In genomic region chr4:120630218-120630931, GRCm38 (mm10) we compare ENCODE assay signal across 30 mouse cellular contexts. TPM values are rescaled to one million over a fixed set of nuclear protein-coding genes. Genes with fewer than 3 reads are reported as not detected.
DNase-seq lines count a peak whose midpoint lies in the region; ATAC-seq and TF ChIP-seq lines count a peak whose summit lies in the region.
"Had no signal": no experiment of that assay in that cellular context is flagged by ENCODE, and none has a peak within 500 bp of the region (broad histone marks: within the 10 kb centered on the region; RNA-seq: fewer than 3 reads in every experiment).

No protein-coding gene starts in this region.

- no peak overlapping the region for H3K4me3 ChIP-seq in heart, embryonic 10.5 days
- H3K4me3 ChIP-seq in bone marrow, adult 2 months (replicated peaks; ENCODE audit: control insufficient read depth, low read depth, low read length) = no peak overlapping the region
- H3K4me3 ChIP-seq in liver, postnatal 0 days (ENCODE audit: low read depth, low read length) = no peak overlapping the region
- H3K4me3 ChIP-seq in forebrain, embryonic 15.5 days = no peak overlapping the region
- H3K4me3 ChIP-seq: embryonic facial prominence, embryonic 15.5 days; forebrain, embryonic 10.5 days; heart, adult 2 months; kidney, embryonic 15.5 days; left cerebral cortex, adult 2 months had no signal

- no peak for TF ChIP-seq CTCF in bone marrow, adult 2 months (IDR thresholded peaks at IDR 0.05; ENCODE audit: control insufficient read depth, insufficient read depth, low read length)
- TF ChIP-seq CTCF in liver, postnatal 0 days (IDR thresholded peaks at IDR 0.05; ENCODE audit: low read depth) = no peak

- intact Hi-C loops in heart, postnatal 10 days (cut with DNase I) = no loop called here

- no peak overlapping the region for H3K9ac ChIP-seq in liver, postnatal 0 days (replicated peaks)
- no peak overlapping the region for H3K9ac ChIP-seq in forebrain, embryonic 15.5 days (replicated peaks)
- H3K9ac ChIP-seq: embryonic facial prominence, embryonic 15.5 days; hindbrain, embryonic 14.5 days; kidney, embryonic 15.5 days had no signal

- no peaks in the 10 kb centered on the region for H3K9me3 ChIP-seq in heart, embryonic 10.5 days
- no peaks in the 10 kb centered on the region for H3K9me3 ChIP-seq in liver, postnatal 0 days (ENCODE audit: low read length)
- H3K9me3 ChIP-seq in forebrain, embryonic 15.5 days = no peaks in the 10 kb centered on the region
- H3K9me3 ChIP-seq: embryonic facial prominence, embryonic 15.5 days; forebrain, embryonic 10.5 days; kidney, embryonic 15.5 days had no signal

- peaks cover 10% of the 10 kb centered on the region; the same call in 1 of the 2 replicates for H3K4me1 ChIP-seq in heart, embryonic 10.5 days
- H3K4me1 ChIP-seq in bone marrow, adult 2 months (ENCODE audit: control insufficient read depth, insufficient read depth, low read length) = peaks cover 2% of the 10 kb centered on the region
- H3K4me1 ChIP-seq in liver, postnatal 0 days (ENCODE audit: insufficient read depth) = peaks cover 14% of the 10 kb centered on the region
- no peaks in the 10 kb centered on the region for H3K4me1 ChIP-seq in forebrain, embryonic 15.5 days
- H3K4me1 ChIP-seq: embryonic facial prominence, embryonic 15.5 days; kidney, embryonic 15.5 days had no signal

- TF ChIP-seq EP300 in liver, postnatal 0 days (IDR thresholded peaks at IDR 0.05; ENCODE audit: low read depth) = peak; percentile 96

- TF ChIP-seq POLR2A in bone marrow, adult 2 months (IDR thresholded peaks at IDR 0.05; ENCODE audit: borderline replicate concordance, control insufficient read depth, low read depth, low read length) = no peak

- H3K27me3 ChIP-seq in heart, embryonic 10.5 days (ENCODE audit: insufficient read depth, poor library complexity, severe bottlenecking) = 0 out of 2 replicates have a peak, but pooled peaks cover 1% of the 10 kb centered on the region
- H3K27me3 ChIP-seq in liver, postnatal 0 days (ENCODE audit: insufficient read depth, low read length) = no peaks in the 10 kb centered on the region
- H3K27me3 ChIP-seq in forebrain, embryonic 15.5 days = no peaks in the 10 kb centered on the region
- H3K27me3 ChIP-seq: embryonic facial prominence, embryonic 15.5 days; kidney, embryonic 15.5 days had no signal

- peak; percentile 42; the same call in 1 of the 2 replicates for ATAC-seq in liver, postnatal 0 days
- no peak for ATAC-seq in forebrain, embryonic 15.5 days (replicated peaks)
- ATAC-seq in granulocyte monocyte progenitor cell, adult 5-6 weeks (replicated peaks; ENCODE audit: poor library complexity, severe bottlenecking) = no peak

- H3K27ac ChIP-seq in heart, embryonic 10.5 days = peak overlapping the region; percentile 56; the same call in 1 of the 2 replicates
- peak overlapping the region; percentile 51; the same call in 1 of the 2 replicates for H3K27ac ChIP-seq in bone marrow, adult 2 months (ENCODE audit: control insufficient read depth, insufficient read depth, low read depth, low read length, poor library complexity)
- 0 out of 2 replicates have a peak overlapping the region, but pooled peaks have one; percentile 36 for H3K27ac ChIP-seq in liver, postnatal 0 days (ENCODE audit: low read depth)
- no peak overlapping the region for H3K27ac ChIP-seq in forebrain, embryonic 15.5 days (replicated peaks)
- H3K27ac ChIP-seq: embryonic facial prominence, embryonic 15.5 days; forebrain, embryonic 10.5 days; heart, adult 2 months; hindbrain, embryonic 14.5 days; kidney, embryonic 15.5 days; left cerebral cortex, adult 2 months had no signal

- no peak overlapping the region for H3K4me2 ChIP-seq in liver, postnatal 0 days (ENCODE audit: low read depth, low read length)
- H3K4me2 ChIP-seq in forebrain, embryonic 15.5 days (replicated peaks) = no peak overlapping the region
- H3K4me2 ChIP-seq: embryonic facial prominence, embryonic 15.5 days; hindbrain, embryonic 14.5 days; kidney, embryonic 15.5 days had no signal

- DNase-seq in heart, embryonic 10.5 days (ENCODE audit: low spot score) = no peak
- no peak for DNase-seq in heart, postnatal 10 days
- DNase-seq in liver = peak; percentile 63
- DNase-seq in liver, postnatal 0 days = no peak
- no peak for DNase-seq in left cerebral cortex, adult 18-20 months (ENCODE audit: low spot score in 2 of 2)
- DNase-seq: adrenal gland, postnatal 36 days; cerebellum, postnatal 14 days; embryo, embryonic 11 days; heart, adult 2 months; heart, postnatal 14 days; left cerebral cortex, postnatal 4 days; lung, postnatal 10 days; retina, postnatal 1 day; thymus, adult 2 months had no signal

- no peaks in the 10 kb centered on the region for H3K36me3 ChIP-seq in heart, embryonic 10.5 days
- H3K36me3 ChIP-seq in liver, postnatal 0 days (replicated peaks; ENCODE audit: insufficient read depth, low read length) = no peaks in the 10 kb centered on the region
- no peaks in the 10 kb centered on the region for H3K36me3 ChIP-seq in forebrain, embryonic 15.5 days
- H3K36me3 ChIP-seq: embryonic facial prominence, embryonic 15.5 days; forebrain, embryonic 10.5 days; kidney, embryonic 15.5 days had no signal

- 28% methylated on average over 8 of the region's 8 CpGs for WGBS in heart, embryonic 10.5 days
- 56% methylated on average over 8 of the region's 8 CpGs for WGBS in bone marrow, adult 2 months
- 39% methylated on average over 8 of the region's 8 CpGs for WGBS in liver, postnatal 0 days (ENCODE audit: insufficient replicate concordance)
- 87% methylated on average over 8 of the region's 8 CpGs for WGBS in forebrain, embryonic 15.5 days

RNA-seq across cellular contexts. Expression of gene Cited4, which starts 36.0 kb away (rescaled TPM):
- polyA plus RNA-seq in heart, embryonic 10.5 days (2016; fragmentation: Nextera tagmentation; extraction: Ambion mirVana) = 47.3 and 47.5 TPM in 2 replicates
- 10 to 100 TPM; 76.0 to 81.5 TPM for total RNA-seq in heart, postnatal 10 days (2021)
- polyA plus RNA-seq in bone marrow, adult 2 months (2011; ENCODE audit: insufficient read depth, insufficient read length, low replicate concordance, missing spikeins) = 16.7 and 18.3 TPM in 2 replicates
- polyA plus RNA-seq in liver, postnatal 0 days (2015; fragmentation: Nextera tagmentation; extraction: Ambion mirVana) = 21.2 and 22.9 TPM in 2 replicates
- 10 to 100 TPM; 13.1 to 16.5 TPM for total RNA-seq in left cerebral cortex, adult 18-20 months (2021)
- polyA plus RNA-seq in forebrain, embryonic 15.5 days (2015; fragmentation: Nextera tagmentation; extraction: Ambion mirVana) = 0.41 and 0.64 TPM in 2 replicates
- total RNA-seq in granulocyte monocyte progenitor cell, adult 5-6 weeks (2014; fragmentation: Nextera tagmentation) = 4.4 TPM in 2 replicates
- total RNA-seq in granulocyte monocyte progenitor cell, adult 5-6 weeks (2017) = 2.1 and 2.4 TPM in 2 replicates

RNA-seq across cellular contexts. Expression of gene Gm8439, which starts 41.8 kb away (rescaled TPM):
- 0.36 and 0.41 TPM in 2 replicates for polyA plus RNA-seq in heart, embryonic 10.5 days (2016; fragmentation: Nextera tagmentation; extraction: Ambion mirVana)
- not detected for total RNA-seq in heart, postnatal 10 days (2021)
- polyA plus RNA-seq in bone marrow, adult 2 months (2011; ENCODE audit: insufficient read depth, insufficient read length, low replicate concordance, missing spikeins) = not detected in 2 replicates
- 0.30 and 0.40 TPM in 2 replicates for polyA plus RNA-seq in liver, postnatal 0 days (2015; fragmentation: Nextera tagmentation; extraction: Ambion mirVana)
- not detected for total RNA-seq in left cerebral cortex, adult 18-20 months (2021)
- polyA plus RNA-seq in forebrain, embryonic 15.5 days (2015; fragmentation: Nextera tagmentation; extraction: Ambion mirVana) = not detected in 2 replicates
- not detected in 2 replicates for total RNA-seq in granulocyte monocyte progenitor cell, adult 5-6 weeks (2014; fragmentation: Nextera tagmentation)
- total RNA-seq in granulocyte monocyte progenitor cell, adult 5-6 weeks (2017) = not detected in 2 replicates
- total RNA-seq: adrenal gland, postnatal 36 days; gastrocnemius, adult 18-20 months; heart, adult 2 months; heart, postnatal 14 days; layer of hippocampus, adult 18-20 months; left cerebral cortex, adult 2 months; left cerebral cortex, postnatal 4 days; liver, adult 2 months; monocyte, adult 5-6 weeks had no signal
- polyA plus RNA-seq: embryonic facial prominence, embryonic 15.5 days; forebrain, embryonic 10.5 days; heart, adult 2 months; hindbrain, embryonic 14.5 days; intestine, embryonic 14.5 days; kidney, embryonic 15.5 days; liver, adult 2 months; neural tube, embryonic 11.5 days; stomach, embryonic 16.5 days; thymus, adult 2 months; urinary bladder, adult 2 months had no signal

Comparison
In these comparisons a context has a peak if more than half of its experiments do, and no peak if none do; other contexts are left out.
1. RNA of gene Cited4, which starts 36.0 kb away (polyA plus RNA-seq): 47.3 to 47.5 TPM in heart, embryonic 10.5 days, 21.2 to 22.9 TPM in liver, postnatal 0 days and 16.7 to 18.3 TPM in bone marrow, adult 2 months; 0.41 to 0.64 TPM in forebrain, embryonic 15.5 days; every median in the first group is over 10 times any median in the second.